Mouse (Mus musculus) liver, embryonic 15.5 days (tissue): Measurements from ENCODE around the gene Kctd15. TPM values are rescaled to one million over a fixed set of nuclear protein-coding genes. Genes with fewer than 3 reads are reported as not detected.
A peak's percentile ranks its signal among the peaks of the same experiment; 100 is the strongest.

Experiments used
- ATAC-seq: fragments of 200-750 bp; cut with Nextera tagmentation; 2 replicates; pipeline ENCODE4 v1.8.0; 2017; ENCODE audit warnings: moderate number of reproducible peaks, mild to moderate bottlenecking, moderate library complexity; ENCODE audit not compliant: insufficient read depth
- H3K27ac ChIP-seq: fragments of 300-500 bp; sonication (generic); replicated peaks from 2 replicates; pipeline ENCODE4 v1.5.1; 2015; ENCODE audit warnings: mild to moderate bottlenecking, inconsistent platforms
- H3K27me3 ChIP-seq: fragments of 300-500 bp; sonication (generic); 2 replicates; pipeline ENCODE4 v1.6.1; 2015; ENCODE audit warnings: mild to moderate bottlenecking, inconsistent platforms
- H3K36me3 ChIP-seq: fragments of 300-500 bp; sonication (generic); replicated peaks from 2 replicates; pipeline ENCODE4 v1.6.1; 2015; ENCODE audit warnings: moderate library complexity, mild to moderate bottlenecking, inconsistent platforms
- H3K4me1 ChIP-seq: fragments of 300-500 bp; sonication (generic); replicated peaks from 2 replicates; pipeline ENCODE4 v1.6.1; 2015; ENCODE audit warnings: inconsistent platforms
- H3K4me2 ChIP-seq: fragments of 300-500 bp; sonication (generic); 2 replicates; pipeline ENCODE4 v1.6.1; 2015; ENCODE audit warnings: moderate library complexity, mild to moderate bottlenecking, inconsistent platforms
- H3K4me3 ChIP-seq: fragments of 300-500 bp; sonication (generic); replicated peaks from 2 replicates; pipeline ENCODE4 v1.5.1; 2015; ENCODE audit warnings: mild to moderate bottlenecking, inconsistent platforms
- H3K9ac ChIP-seq: fragments of 300-500 bp; sonication (generic); 2 replicates; pipeline ENCODE4 v1.6.1; 2015; ENCODE audit warnings: moderate library complexity, mild to moderate bottlenecking, inconsistent platforms
- H3K9me3 ChIP-seq: fragments of 300-500 bp; sonication (generic); replicated peaks from 2 replicates; pipeline ENCODE4 v1.6.1; 2016; ENCODE audit warnings: inconsistent platforms
- WGBS: fragments of 180-500 bp; shearing (Covaris S2); methylation state at CpG from one replicate; pipeline ENCODE4 v1.1.7; 2015; ENCODE audit warnings: mixed read lengths; ENCODE audit not compliant: insufficient replicate concordance; 5-methylcytosine and 5-hydroxymethylcytosine counted together
- polyA plus RNA-seq: library from polyadenylated mRNA; unstranded; fragments of >200 nt; fragmentation: Nextera tagmentation; extraction: Ambion mirVana; gene quantifications from 2 replicates; pipeline ENCODE4 v1.2.1, GENCODE M21; 2015

Gene Kctd15
- polyA plus RNA-seq, 1 experiment from 2014 or later = 0.55 TPM

DNA sequence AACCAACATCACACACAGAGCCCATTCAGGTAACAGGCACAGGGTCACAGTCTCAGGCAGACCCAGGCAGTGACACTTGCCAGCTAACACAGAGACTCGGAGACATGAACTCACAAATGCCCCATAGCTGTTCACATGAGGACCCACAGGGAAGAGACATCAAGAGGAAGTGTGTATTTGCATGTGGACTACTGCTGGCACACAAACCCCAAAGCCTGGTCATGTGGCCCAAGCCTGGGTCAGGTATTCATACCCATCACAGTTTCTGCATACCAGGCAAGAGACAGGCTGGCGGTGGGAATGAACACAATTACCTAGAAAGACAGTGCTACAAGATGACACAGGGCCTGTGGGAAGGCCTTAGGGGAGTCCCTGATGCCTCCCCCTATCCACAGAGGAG is 10.9 kb downstream of the Kctd15 start:
- H3K9me3 ChIP-seq = no peaks in the 10 kb centered on the region
- no peak overlapping the region for H3K27ac ChIP-seq
- no peaks in the 10 kb centered on the region for H3K27me3 ChIP-seq

GRCm38 (mm10) chr7:34644591-34644990 is 11.9 kb downstream of the Kctd15 start:
- Histone ChIP-seq H3K9me3 (no peaks in the 10 kb centered on the region), H3K9ac (no peak overlapping the region), H3K4me2 (no peak overlapping the region), H3K27me3 (no peaks in the 10 kb centered on the region), H3K27ac (no peak overlapping the region), H3K4me1 (no peaks in the 10 kb centered on the region), H3K36me3 (no peaks in the 10 kb centered on the region), H3K4me3 (no peak overlapping the region)
- no peak for ATAC-seq
- 74% methylated on average over 18 of the region's 18 CpGs for WGBS

More for the DNA sequence above, 10.9 kb downstream of the Kctd15 start:
- H3K4me2 ChIP-seq = no peak overlapping the region
- no peak overlapping the region for H3K4me3 ChIP-seq
- ATAC-seq = no peak
- 51% methylated on average over 2 of the region's 2 CpGs for WGBS
- H3K36me3 ChIP-seq = no peaks in the 10 kb centered on the region
- no peaks in the 10 kb centered on the region for H3K4me1 ChIP-seq
- H3K9ac ChIP-seq = no peak overlapping the region

- ATAC-seq = no peak
- WGBS = 57% methylated on average over 6 of the region's 6 CpGs
- H3K27me3 ChIP-seq = no peaks in the 10 kb centered on the region
- H3K4me1 ChIP-seq = no peaks in the 10 kb centered on the region
- no peak overlapping the region for H3K27ac ChIP-seq
- H3K9ac ChIP-seq = no peak overlapping the region
- H3K4me3 ChIP-seq = no peak overlapping the region
- H3K9me3 ChIP-seq = no peaks in the 10 kb centered on the region
- no peaks in the 10 kb centered on the region for H3K36me3 ChIP-seq
- no peak overlapping the region for H3K4me2 ChIP-seq
Measured at GRCm38 (mm10) chr7:34643329-34643728, 13.2 kb downstream of the Kctd15 start.

- WGBS = 72% methylated on average over 13 of the region's 13 CpGs
- Histone ChIP-seq H3K27ac (no peak overlapping the region), H3K4me3 (no peak overlapping the region), H3K27me3 (no peaks in the 10 kb centered on the region), H3K36me3 (no peaks in the 10 kb centered on the region), H3K4me2 (no peak overlapping the region), H3K9ac (no peak overlapping the region), H3K4me1 (no peaks in the 10 kb centered on the region), H3K9me3 (no peaks in the 10 kb centered on the region)
- ATAC-seq = no peak
Measured at GRCm38 (mm10) chr7:34641968-34642367, 14.6 kb downstream of the Kctd15 start.

- H3K4me2 ChIP-seq = no peak overlapping the region
- WGBS = 75% methylated on average over 11 of the region's 11 CpGs
- no peak for ATAC-seq
- H3K4me1 ChIP-seq = no peaks in the 10 kb centered on the region
- H3K9ac ChIP-seq = no peak overlapping the region
- H3K4me3 ChIP-seq = no peak overlapping the region
- no peaks in the 10 kb centered on the region for H3K27me3 ChIP-seq
- no peaks in the 10 kb centered on the region for H3K9me3 ChIP-seq
- no peaks in the 10 kb centered on the region for H3K36me3 ChIP-seq
- H3K27ac ChIP-seq = no peak overlapping the region
Measured at GRCm38 (mm10) chr7:34639798-34640197, 16.7 kb downstream of the Kctd15 start.

DNA sequence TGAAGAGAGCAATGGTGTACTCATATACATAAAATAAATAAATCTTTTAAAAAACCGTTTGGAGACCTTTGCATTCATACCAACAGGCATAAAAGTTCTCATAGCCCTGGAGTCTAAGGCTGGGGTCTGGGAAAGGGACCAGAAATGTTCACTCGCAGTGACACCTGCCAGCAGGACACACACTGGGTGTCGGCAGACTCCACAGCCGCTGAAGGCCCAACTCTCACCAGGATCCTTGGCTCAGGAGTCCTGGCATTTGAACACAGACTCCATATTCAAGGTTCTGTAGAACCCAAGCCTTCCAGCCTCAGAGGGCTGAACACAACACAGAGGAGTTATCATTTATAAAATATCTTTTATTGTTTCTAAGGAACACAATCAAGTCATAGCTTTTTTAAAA is 19.9 kb downstream of the Kctd15 start:
- Histone ChIP-seq H3K36me3 (no peaks in the 10 kb centered on the region), H3K4me1 (no peaks in the 10 kb centered on the region), H3K4me3 (no peak overlapping the region), H3K27ac (no peak overlapping the region), H3K9me3 (no peaks in the 10 kb centered on the region), H3K4me2 (no peak overlapping the region), H3K27me3 (no peaks in the 10 kb centered on the region), H3K9ac (no peak overlapping the region)
- ATAC-seq = no peak
- WGBS = 58% methylated on average over 4 of the region's 4 CpGs

- 63% methylated on average over 10 of the region's 10 CpGs for WGBS
- Histone ChIP-seq H3K4me1 (peaks cover 7% of the 10 kb centered on the region; the same call in 1 of the 2 replicates), H3K4me3 (no peak overlapping the region), H3K9ac (no peak overlapping the region), H3K36me3 (no peaks in the 10 kb centered on the region), H3K9me3 (no peaks in the 10 kb centered on the region), H3K27me3 (no peaks in the 10 kb centered on the region), H3K4me2 (no peak overlapping the region), H3K27ac (no peak overlapping the region)
- ATAC-seq = no peak
Measured at GRCm38 (mm10) chr7:34632966-34633742, 23.4 kb downstream of the Kctd15 start.

GRCm38 (mm10) chr7:34630211-34631085 is 26.1 kb downstream of the Kctd15 start:
- Histone ChIP-seq H3K4me3 (peak overlapping the region; percentile 21), H3K27ac (no peak overlapping the region), H3K4me1 (peaks cover 7% of the 10 kb centered on the region; the same call in 1 of the 2 replicates), H3K4me2 (peak overlapping the region; percentile 56), H3K9ac (no peak overlapping the region), H3K9me3 (no peaks in the 10 kb centered on the region), H3K27me3 (no peaks in the 10 kb centered on the region), H3K36me3 (no peaks in the 10 kb centered on the region)
- under 1% methylated on average over 34 of the region's 34 CpGs for WGBS
- ATAC-seq = peak; percentile 68

DNA sequence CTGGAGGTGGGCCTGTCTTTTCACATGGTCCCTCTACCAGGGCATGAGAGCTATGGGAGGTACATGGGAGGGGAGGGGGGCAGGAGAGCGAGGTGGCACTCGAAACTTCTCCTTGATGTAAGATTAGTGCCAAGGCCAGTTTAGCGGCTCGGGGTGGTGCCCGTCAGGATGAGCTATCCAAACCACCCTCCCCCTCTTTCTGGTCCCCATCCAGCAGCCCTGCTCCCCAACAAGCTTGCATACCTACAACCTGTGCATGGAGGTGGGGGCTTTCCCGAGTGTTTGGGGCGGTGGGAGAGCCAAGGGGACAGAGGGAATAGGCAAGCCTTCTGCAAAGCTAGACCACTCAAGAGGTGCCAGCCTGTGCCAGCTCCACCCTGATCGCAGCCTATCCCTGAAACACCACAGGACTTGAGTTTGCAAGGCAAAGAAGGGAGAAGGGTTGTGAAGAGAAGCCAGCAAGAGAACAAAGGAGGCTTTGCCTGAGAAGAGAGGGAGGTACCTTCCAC is 26.8 kb downstream of the Kctd15 start:
- no peak overlapping the region for H3K27ac ChIP-seq
- H3K9ac ChIP-seq = no peak overlapping the region

DNA sequence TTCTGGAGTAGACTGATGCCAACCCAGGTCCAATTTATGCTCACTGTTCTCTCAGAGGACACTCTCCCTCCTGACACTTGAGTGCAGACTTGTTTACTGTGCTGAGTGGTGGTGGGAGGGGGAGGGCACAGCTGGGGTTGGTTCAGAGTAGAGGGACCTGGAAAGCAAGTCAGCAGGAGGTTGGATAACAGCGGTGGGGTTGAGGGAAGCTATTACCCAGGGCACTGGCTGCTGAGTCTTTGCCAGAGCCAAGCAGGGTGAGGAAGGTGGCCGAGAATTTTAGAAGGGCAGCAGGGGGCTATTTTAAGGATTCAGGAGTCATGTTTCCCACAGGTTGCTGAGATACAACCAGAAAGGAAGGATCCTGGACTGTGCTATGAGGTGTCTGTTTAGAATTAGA is 36.1 kb downstream of the Kctd15 start:
- H3K36me3 ChIP-seq = no peaks in the 10 kb centered on the region
- no peaks in the 10 kb centered on the region for H3K4me1 ChIP-seq
- H3K27me3 ChIP-seq = no peaks in the 10 kb centered on the region; the same call in 1 of the 2 replicates
- WGBS = 36% methylated on average over 2 of the region's 2 CpGs
- H3K27ac ChIP-seq = no peak overlapping the region
- H3K4me2 ChIP-seq = no peak overlapping the region
- no peak overlapping the region for H3K9ac ChIP-seq
- no peak for ATAC-seq
- no peak overlapping the region for H3K4me3 ChIP-seq
- H3K9me3 ChIP-seq = no peaks in the 10 kb centered on the region

More for the DNA sequence above, 26.8 kb downstream of the Kctd15 start:
- Histone ChIP-seq H3K4me3 (no peak overlapping the region), H3K4me1 (peaks cover 7% of the 10 kb centered on the region; the same call in 1 of the 2 replicates), H3K9me3 (no peaks in the 10 kb centered on the region), H3K27me3 (no peaks in the 10 kb centered on the region; the same call in 1 of the 2 replicates), H3K36me3 (no peaks in the 10 kb centered on the region), H3K4me2 (0 out of 2 replicates have a peak overlapping the region, but pooled peaks have one; percentile 56)
- no peak for ATAC-seq
- 43% methylated on average over 8 of the region's 8 CpGs for WGBS
